Mouse (Mus musculus): ENCODE data around the gene Faim. TPM values are rescaled to one million over a fixed set of nuclear protein-coding genes. Genes with fewer than 3 reads are reported as not detected.

The Faim gene
- polyA plus RNA-seq, 1 experiment from 2014 or later = 57.3 TPM

DNA sequence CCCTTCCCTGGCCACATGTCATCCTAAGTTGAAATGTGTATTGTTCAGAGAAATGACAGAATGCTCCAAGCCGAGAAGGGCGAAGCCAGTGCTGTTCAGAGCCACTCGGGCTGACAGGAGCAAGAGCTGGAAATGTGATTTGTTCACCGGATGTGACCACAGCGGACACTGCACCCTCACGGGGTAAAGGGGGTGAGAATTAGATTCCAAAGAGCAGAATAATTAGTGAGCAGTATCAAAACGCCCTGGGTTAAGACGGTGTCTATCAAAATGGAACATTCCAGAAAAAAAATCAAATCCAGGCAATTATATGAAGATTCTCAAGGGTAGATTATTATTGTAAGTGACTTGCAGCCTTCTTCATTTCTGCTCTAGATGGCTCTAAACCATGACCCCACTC is 47.9 kb downstream of the Faim start:
- H3K27ac ChIP-seq = no peak overlapping the region
- DNase-seq (ENCODE audit: low spot score) = no peak
- H3K27me3 ChIP-seq (ENCODE audit: low read depth, poor library complexity, severe bottlenecking) = no peaks in the 10 kb centered on the region
- 90% methylated on average over 8 of the region's 8 CpGs for WGBS
- H3K4me1 ChIP-seq = no peaks in the 10 kb centered on the region
- H3K36me3 ChIP-seq = no peaks in the 10 kb centered on the region
- H3K9me3 ChIP-seq (replicated peaks) = no peaks in the 10 kb centered on the region
- no peak overlapping the region for H3K4me3 ChIP-seq

GRCm38 (mm10) chr9:99035575-99035974 is 49.4 kb downstream of the Faim start, which contains the start of gene Gm1123:
Gene Gm1123 (minus strand): TSS chr9:99035715.
- WGBS = 86% methylated on average over 12 of the region's 12 CpGs
- no peak within 1 kb of the TSS for H3K27ac ChIP-seq
- DNase-seq (ENCODE audit: low spot score) = no peak

DNA sequence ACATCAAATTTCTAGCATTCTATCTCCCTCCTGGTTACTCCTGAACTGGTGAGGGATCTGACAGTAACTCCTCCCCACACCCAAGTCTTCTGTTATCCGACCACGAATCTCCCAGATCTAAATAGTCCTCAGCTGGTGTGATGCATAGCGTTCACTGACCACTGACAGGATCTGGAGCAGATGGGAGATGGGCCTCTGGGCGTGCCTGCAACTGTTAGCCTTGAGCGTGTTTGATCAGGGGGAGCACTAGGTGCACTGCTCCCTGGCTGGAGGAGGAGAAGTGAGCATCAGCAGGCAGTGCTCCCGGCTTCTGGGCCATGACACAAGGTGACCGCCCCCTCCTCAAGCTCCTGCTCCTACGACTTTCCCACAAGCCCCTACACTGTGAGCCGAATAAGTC is 55.8 kb downstream of the Faim start:
- WGBS = 76% methylated on average over 9 of the region's 9 CpGs
- no peak for DNase-seq (ENCODE audit: low spot score)

More at GRCm38 (mm10) chr9:99035575-99035974, 49.4 kb downstream of the Faim start, which contains the start of gene Gm1123:
- Histone ChIP-seq H3K4me3 (no peak within 1 kb of the TSS), H3K9me3 (replicated peaks) (no peaks in the 10 kb centered on the region), H3K27me3 (ENCODE audit: low read depth, poor library complexity, severe bottlenecking) (no peaks in the 10 kb centered on the region), H3K4me1 (no peaks in the 10 kb centered on the region), H3K36me3 (no peaks in the 10 kb centered on the region)

DNA sequence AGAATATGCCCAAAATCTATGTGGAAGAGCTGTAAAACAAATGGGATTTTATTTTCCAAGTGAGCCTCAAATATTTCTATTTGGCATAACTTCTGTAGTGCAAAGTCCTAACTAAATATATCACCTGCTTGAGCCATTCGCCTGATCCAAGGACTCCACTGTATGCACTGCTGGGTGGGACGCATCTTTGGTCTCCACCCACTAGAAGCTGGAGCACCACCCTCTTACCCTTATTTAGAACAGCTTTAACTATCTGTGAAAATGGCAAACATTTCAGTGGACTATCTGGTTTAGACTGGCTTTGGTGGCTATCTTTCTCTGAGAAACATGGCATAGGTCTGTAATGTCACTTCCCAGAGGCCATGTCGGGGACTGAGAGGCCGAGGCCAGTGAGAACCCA is 56.5 kb downstream of the Faim start:
- H3K9me3 ChIP-seq (replicated peaks) = no peaks in the 10 kb centered on the region
- H3K4me1 ChIP-seq = no peaks in the 10 kb centered on the region
- no peak for DNase-seq (ENCODE audit: low spot score)
- no peaks in the 10 kb centered on the region for H3K27me3 ChIP-seq (ENCODE audit: low read depth, poor library complexity, severe bottlenecking)
- 93% methylated on average over 4 of the region's 4 CpGs for WGBS
- no peaks in the 10 kb centered on the region for H3K36me3 ChIP-seq
- H3K27ac ChIP-seq = no peak overlapping the region
- H3K4me3 ChIP-seq = no peak overlapping the region

More for the DNA sequence above, 55.8 kb downstream of the Faim start:
- Histone ChIP-seq H3K36me3 (no peaks in the 10 kb centered on the region), H3K27me3 (ENCODE audit: low read depth, poor library complexity, severe bottlenecking) (no peaks in the 10 kb centered on the region), H3K9me3 (replicated peaks) (no peaks in the 10 kb centered on the region), H3K4me1 (no peaks in the 10 kb centered on the region), H3K27ac (no peak overlapping the region), H3K4me3 (no peak overlapping the region)

- 87% methylated on average over 8 of the region's 8 CpGs for WGBS
- no peaks in the 10 kb centered on the region for H3K27me3 ChIP-seq (ENCODE audit: low read depth, poor library complexity, severe bottlenecking)
- DNase-seq (ENCODE audit: low spot score) = no peak
- no peaks in the 10 kb centered on the region for H3K36me3 ChIP-seq
- no peak overlapping the region for H3K4me3 ChIP-seq
- H3K9me3 ChIP-seq (replicated peaks) = no peaks in the 10 kb centered on the region
- no peak overlapping the region for H3K27ac ChIP-seq
- H3K4me1 ChIP-seq = no peaks in the 10 kb centered on the region
Measured at GRCm38 (mm10) chr9:99044761-99045160, 58.6 kb downstream of the Faim start.

- DNase-seq (ENCODE audit: low spot score) = no peak
- 81% methylated on average over 1 of the region's 1 CpGs for WGBS
- Histone ChIP-seq H3K4me3 (no peak overlapping the region), H3K27ac (no peak overlapping the region), H3K4me1 (no peaks in the 10 kb centered on the region), H3K9me3 (replicated peaks) (no peaks in the 10 kb centered on the region), H3K27me3 (ENCODE audit: low read depth, poor library complexity, severe bottlenecking) (no peaks in the 10 kb centered on the region), H3K36me3 (no peaks in the 10 kb centered on the region)
Measured at GRCm38 (mm10) chr9:99048724-99049250, 62.6 kb downstream of the Faim start.

- 77% methylated on average over 6 of the region's 6 CpGs for WGBS
- Histone ChIP-seq H3K4me3 (no peak overlapping the region), H3K9me3 (replicated peaks) (no peaks in the 10 kb centered on the region), H3K27me3 (ENCODE audit: low read depth, poor library complexity, severe bottlenecking) (no peaks in the 10 kb centered on the region), H3K27ac (no peak overlapping the region), H3K36me3 (no peaks in the 10 kb centered on the region), H3K4me1 (no peaks in the 10 kb centered on the region)
- DNase-seq (ENCODE audit: low spot score) = no peak
Measured at GRCm38 (mm10) chr9:99049760-99050159, 63.6 kb downstream of the Faim start.

Other genes with a start within 250 kb of the Faim start
- not detected in 2 replicates for gene Prr23a1, start 143.9 kb upstream of the Faim start, polyA plus RNA-seq (2016; fragmentation: Nextera tagmentation; extraction: Ambion mirVana)
- not detected in 2 replicates for gene Prr23a2, start 129.9 kb upstream of the Faim start, polyA plus RNA-seq (2016; fragmentation: Nextera tagmentation; extraction: Ambion mirVana)
- gene Prr23a3, start 121.6 kb upstream of the Faim start, polyA plus RNA-seq (2016; fragmentation: Nextera tagmentation; extraction: Ambion mirVana) = 0.10 and 0.31 TPM in 2 replicates
- gene 7420426K07Rik, start 83.3 kb upstream of the Faim start, polyA plus RNA-seq (2016; fragmentation: Nextera tagmentation; extraction: Ambion mirVana) = not detected in 2 replicates
- gene Foxl2, start 31.1 kb upstream of the Faim start, polyA plus RNA-seq (2016; fragmentation: Nextera tagmentation; extraction: Ambion mirVana) = not detected in 2 replicates
- not detected in 2 replicates for gene Gm1123, start 49.3 kb downstream of the Faim start, polyA plus RNA-seq (2016; fragmentation: Nextera tagmentation; extraction: Ambion mirVana)
- 0.78 and 1.1 TPM in 2 replicates for gene Pik3cb, start 154.2 kb downstream of the Faim start, polyA plus RNA-seq (2016; fragmentation: Nextera tagmentation; extraction: Ambion mirVana)